Mouse (Mus musculus): ENCODE results near the gene Vapa.
"Not testable (repeated sequence)": the region's sequence is repeated elsewhere in the genome, so short reads cannot be mapped to it uniquely, and the experiment has no call there.

Vapa gene

GRCm38 (mm10) chr17:65613463-65614412, at the start of gene Vapa:
Vapa (minus strand) TSS chr17:65613555.
- DNase-seq (ENCODE audit: low spot score) = peak; percentile 98

- DNase-seq (ENCODE audit: low spot score) = no peak
Observed at GRCm38 (mm10) chr17:65662662-65663061, 49.3 kb upstream of the Vapa start.

DNA sequence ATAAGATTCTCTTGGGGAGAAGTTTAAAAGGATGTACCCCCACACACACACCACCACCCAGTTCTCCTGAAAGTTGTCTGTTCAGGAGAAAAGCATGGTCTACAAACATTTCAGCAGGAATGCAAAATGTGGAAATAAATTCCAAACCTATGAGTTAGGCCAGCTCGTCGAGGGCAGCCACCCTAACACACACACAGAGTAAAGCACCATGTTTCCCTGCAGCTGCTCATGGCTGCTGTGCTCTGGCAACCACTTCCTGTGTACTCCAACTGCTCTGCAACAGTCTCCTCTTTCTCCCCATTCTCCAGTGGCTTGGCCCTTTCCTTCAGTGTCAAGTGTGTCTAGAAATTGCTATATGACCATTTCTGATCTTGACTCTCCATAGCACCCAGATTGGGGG, 45.1 kb upstream of the Vapa start:
- no peak for DNase-seq (ENCODE audit: low spot score)

DNA sequence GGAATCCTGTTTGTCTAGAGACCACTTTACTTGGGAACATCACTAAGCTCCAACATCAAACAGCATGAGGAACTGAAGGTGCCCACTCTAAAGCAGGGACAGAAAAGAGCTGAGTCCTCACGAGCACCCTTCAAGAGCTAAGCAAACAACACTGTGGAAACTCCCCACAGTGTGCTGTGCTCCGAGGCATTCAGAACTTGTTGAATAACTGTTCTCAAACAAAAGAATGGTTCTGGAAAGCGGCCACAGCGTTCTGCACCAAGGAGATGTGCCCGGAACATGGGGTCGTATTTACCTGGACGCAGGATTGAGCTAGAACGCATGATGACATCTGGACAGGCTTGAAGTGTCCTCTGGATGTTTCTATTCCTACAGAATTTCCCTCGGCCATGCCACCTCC, 44.6 kb upstream of the Vapa start:
- DNase-seq (ENCODE audit: low spot score) = no peak

DNA sequence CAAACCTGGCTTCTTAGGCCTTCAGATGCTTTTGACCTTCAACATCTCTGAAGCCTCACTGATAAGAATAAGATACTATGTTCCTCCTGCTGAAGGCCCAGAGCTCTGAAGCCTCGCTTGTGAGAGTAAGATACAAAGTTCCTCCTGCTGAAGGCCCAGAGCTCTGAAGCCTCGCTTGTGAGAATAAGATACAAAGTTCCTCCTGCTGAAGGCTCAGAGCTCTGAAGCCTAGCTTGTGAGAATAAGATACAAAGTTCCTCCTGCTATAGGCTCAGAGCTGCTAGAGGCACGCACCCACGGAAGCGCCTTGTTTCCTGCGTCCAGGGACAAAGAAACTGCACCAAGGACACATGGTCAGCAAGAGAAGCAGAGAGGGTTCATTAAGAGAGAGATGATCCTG, 43.4 kb upstream of the Vapa start:
- DNase-seq (ENCODE audit: low spot score) = no peak

DNA sequence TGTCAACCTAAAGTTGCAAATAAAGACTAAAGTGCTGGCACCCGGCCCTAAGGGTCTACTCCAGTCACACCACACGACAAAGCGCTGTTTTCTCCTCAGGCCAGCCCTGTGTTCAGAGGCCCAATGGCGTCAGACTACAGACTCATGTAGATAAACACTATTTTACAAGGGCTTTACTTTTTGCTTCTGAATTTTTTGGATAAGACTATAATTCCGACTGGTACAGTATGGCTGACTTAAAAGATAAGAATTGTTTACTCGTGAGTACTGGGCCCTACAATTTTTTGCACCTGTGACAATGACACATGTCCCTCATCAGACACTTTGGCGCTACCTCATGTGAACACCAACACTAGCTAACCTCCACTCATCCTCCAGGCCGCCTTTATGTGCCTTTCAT, 42.7 kb upstream of the Vapa start:
- no peak for DNase-seq (ENCODE audit: low spot score)

GRCm38 (mm10) chr17:65655608-65656007, 42.3 kb upstream of the Vapa start:
- DNase-seq (ENCODE audit: low spot score) = no peak

DNA sequence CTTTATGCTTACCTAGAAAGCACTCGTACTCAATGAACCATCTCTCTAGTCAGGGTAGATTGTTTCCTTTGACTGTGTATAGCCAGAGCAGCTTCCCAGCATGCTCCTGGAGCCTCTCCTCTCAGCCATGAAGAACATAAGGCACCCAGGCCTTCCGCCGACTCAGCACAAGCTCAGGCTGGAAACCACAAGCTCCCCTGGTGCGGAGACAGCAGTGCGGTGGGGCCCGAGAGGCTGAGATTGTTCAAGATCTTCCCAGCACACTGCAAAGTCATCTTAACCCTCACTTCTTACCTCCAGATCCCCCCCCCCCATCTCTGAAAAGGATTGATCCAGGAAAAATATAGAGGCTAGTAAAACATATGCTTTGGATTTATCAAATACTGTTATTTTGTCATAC, 37.2 kb upstream of the Vapa start:
- DNase-seq (ENCODE audit: low spot score) = no peak

DNA sequence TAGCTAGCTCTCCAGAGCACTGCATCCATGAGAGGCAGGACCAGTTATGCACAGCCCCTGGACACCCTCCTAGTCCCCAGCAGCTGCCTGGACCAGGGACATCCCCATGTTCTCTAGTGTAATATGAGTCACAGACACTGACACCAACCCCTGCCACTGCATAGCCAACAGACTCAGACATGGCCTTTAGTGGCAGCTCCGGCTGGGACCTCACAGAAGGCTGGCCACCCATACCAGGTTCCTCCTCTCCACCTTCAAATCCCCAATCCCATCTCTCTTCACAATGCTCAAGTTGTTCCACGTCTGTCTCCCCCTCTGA, 35.8 kb upstream of the Vapa start:
- DNase-seq (ENCODE audit: low spot score) = no peak

- peak; percentile 75 for DNase-seq (ENCODE audit: low spot score)
Observed at GRCm38 (mm10) chr17:65648371-65649174, 35.2 kb upstream of the Vapa start.

DNA sequence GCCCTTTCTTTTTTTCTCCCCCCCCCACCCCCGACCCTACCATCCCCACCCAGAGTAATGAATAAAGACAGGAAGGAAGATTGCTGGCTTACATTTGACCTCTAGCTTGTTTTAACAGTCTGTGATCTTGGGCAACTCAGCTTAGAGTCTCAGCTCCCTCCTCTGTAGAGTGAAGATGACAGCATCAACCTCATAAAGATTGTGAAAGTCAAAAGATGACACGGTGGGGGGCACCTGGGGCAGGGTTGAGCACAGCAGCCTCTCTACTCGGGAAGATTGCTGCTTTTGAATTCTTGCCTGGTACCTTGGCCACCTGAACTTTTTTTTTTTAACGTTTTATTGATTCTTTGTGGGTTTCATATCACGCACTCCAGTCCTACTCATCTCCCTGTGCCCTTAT, 34.6 kb upstream of the Vapa start:
- DNase-seq (ENCODE audit: low spot score) = no peak

GRCm38 (mm10) chr17:65647226-65647625, 33.9 kb upstream of the Vapa start:
- peak; percentile 83 for DNase-seq (ENCODE audit: low spot score)

- DNase-seq (ENCODE audit: low spot score) = no peak
Observed at GRCm38 (mm10) chr17:65643579-65643978, 30.2 kb upstream of the Vapa start.

GRCm38 (mm10) chr17:65643051-65643521, 29.7 kb upstream of the Vapa start:
- DNase-seq (ENCODE audit: low spot score) = no peak

DNA sequence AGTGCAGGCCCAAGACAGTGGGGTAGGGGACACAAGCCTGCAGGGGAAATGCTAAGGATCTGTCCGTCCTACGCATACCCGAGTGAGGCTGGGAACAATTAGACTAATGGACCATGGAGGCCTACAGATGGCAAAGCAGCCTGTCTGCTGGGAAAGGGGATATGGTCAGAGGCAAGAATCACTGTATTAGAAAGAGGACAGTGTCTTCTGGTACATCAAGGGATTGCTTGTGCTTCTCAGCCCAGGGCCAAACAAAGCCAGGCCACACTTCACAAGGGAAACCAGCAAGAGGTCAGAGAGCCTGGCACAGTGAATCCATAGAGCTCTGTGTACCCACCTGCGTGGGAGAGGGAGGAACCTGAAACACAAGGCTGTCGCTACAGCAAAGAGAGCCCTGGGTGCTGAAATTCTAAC, 29.2 kb upstream of the Vapa start:
- DNase-seq (ENCODE audit: low spot score) = no peak

DNA sequence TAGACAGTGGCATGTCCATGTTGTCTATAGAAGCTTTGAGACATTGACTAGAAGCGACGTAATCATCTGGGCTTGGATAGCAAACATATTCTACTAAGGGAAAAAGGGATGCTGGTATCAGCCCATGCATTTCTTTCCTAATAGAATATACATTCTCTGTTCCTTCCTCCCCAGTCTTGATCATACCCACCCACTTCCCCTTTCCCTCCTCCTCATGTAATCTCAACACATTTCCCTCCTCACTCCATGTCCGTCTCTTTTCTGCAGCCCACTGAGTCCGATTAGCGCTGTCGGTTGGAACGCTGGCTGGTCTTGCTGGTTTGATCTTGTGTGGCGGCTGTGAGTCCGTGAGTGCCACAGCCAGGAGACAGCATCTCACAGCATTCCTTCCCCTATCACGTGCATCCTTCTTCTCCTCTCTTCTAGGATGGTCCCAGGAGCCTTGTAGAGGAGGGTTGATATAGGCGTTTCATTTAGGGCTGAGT, 28.4 kb upstream of the Vapa start, which contains the start of gene Txndc2:
TSS of gene Txndc2 (minus strand) at position 435 of the 485 bp plus-strand sequence.
- no peak for DNase-seq (ENCODE audit: low spot score)

DNA sequence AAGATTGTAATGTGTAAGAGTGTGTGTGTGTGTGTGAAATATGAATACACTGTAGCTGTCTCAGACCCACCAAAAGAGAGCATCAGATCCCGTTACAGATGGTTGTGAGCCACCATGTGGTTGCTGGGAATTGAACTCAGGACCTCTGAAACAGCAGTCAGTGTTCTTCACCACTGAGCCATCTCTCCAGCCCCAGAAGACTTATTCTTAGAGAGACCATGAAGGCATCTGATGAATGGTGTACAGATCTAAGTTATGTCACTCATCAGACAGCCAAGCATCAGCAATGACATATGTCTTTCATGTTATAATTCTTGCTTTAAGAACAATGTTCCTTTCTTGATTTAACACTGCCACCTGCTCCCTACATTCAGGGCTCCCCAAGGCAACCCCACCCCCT, 25.8 kb upstream of the Vapa start:
- DNase-seq (ENCODE audit: low spot score) = no peak

DNA sequence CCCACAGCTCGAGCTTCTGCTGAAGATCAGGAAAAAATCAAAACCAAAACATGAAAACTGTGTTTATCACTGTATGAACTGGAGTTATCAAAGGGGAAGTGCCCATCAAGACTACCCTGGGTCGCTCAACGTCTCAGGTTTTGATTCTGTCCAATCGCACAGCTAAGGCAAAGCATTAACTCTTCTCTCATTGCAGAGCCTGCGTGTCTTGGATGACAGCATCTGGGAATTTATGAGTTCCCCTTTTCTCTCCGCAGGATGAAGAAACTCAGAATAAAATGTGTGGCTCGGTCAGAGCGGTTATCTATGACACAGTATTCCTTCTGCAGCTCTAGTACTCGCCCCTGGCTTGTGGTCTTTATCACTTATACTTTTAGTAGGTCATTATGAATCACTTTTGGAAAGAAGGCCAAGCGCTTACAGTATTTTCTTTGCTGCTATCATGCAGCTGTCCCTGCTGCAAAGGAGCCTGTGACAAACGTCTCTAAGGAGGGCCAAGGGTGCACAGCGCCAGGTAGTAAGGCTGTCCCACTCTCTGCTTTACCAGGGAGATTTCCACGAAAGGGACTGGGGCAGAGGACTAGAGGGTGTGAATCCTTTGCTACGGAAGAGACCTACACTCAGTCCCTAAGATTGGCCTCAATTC, 22.5 kb upstream of the Vapa start:
- no peak for DNase-seq (ENCODE audit: low spot score)

- no peak for DNase-seq (ENCODE audit: low spot score)
Observed at GRCm38 (mm10) chr17:65629943-65630342, 16.6 kb upstream of the Vapa start.

DNA sequence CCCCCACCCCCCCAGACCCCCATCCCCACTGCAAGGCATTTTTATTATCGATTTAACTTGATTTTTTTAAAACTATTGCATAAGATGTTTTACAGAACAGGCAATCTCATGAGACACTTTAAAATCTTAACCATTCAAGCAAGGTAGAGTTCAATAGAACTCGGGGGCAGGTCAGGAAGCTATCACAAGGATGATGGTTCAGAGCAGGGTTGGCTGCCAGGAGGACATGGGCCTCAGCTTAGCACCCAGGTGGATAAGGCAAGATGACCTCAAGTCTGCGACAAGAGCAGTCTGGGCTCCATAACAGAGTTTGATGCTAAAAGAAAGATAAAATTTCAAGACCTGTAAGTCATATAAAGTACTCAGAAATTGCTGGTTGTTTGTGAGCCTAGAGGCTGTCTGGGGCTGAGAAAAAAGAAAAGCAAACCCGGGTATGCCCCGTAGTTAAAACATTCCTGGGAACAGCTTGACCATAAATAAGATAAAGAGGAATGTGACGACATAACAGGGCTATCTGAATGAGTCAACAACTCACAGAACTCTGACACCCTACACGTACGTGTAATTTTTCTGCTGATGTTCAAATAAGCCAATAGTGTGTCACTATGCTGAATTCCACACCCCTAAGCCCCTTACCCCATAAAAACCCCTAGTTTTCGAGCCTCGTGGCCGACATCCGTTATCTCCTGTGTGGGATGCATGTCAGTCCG, 15.6 kb upstream of the Vapa start:
- DNase-seq (ENCODE audit: low spot score) = not testable (repeated sequence)

- DNase-seq (ENCODE audit: low spot score) = no peak
Observed at GRCm38 (mm10) chr17:65626301-65626700, 12.9 kb upstream of the Vapa start.

- DNase-seq (ENCODE audit: low spot score) = no peak
Observed at GRCm38 (mm10) chr17:65625563-65625962, 12.2 kb upstream of the Vapa start.
